Mouse (Mus musculus): ENCODE measurements around the gene Brms1. TPM values are rescaled to one million over a fixed set of nuclear protein-coding genes. Genes with fewer than 3 reads are reported as not detected.
A peak's percentile ranks its signal among the peaks of the same experiment; 100 is the strongest.

The Brms1 gene
- total and polyA plus RNA-seq, 2 experiments from 2014 or later: 1.9 to 20.4 TPM

- Histone ChIP-seq H3K9me3 (replicated peaks; ENCODE audit: control insufficient read depth, low read length) (no peaks in the 10 kb centered on the region), H3K27ac (ENCODE audit: low read depth) (no peak overlapping the region), H3K4me3 (ENCODE audit: low read depth, low read length) (no peak overlapping the region), H3K9ac (replicated peaks; ENCODE audit: low read depth, low read length) (no peak overlapping the region), H3K4me1 (ENCODE audit: control insufficient read depth, insufficient read depth) (peaks cover 10% of the 10 kb centered on the region), H3K27me3 (ENCODE audit: control insufficient read depth, insufficient read depth, low read length) (peaks cover 14% of the 10 kb centered on the region; the same call in 1 of the 2 replicates), H3K36me3 (replicated peaks; ENCODE audit: control insufficient read depth, insufficient read depth, low read length) (peaks cover 44% of the 10 kb centered on the region), H3K4me2 (ENCODE audit: low read depth, low read length) (no peak overlapping the region)
- TF ChIP-seq CTCF (IDR thresholded peaks at IDR 0.05; ENCODE audit: low read depth) (no peak), EP300 (IDR thresholded peaks at IDR 0.05; ENCODE audit: low read depth) (no peak)
- WGBS: 93% methylated on average over 6 of the region's 6 CpGs
- DNase-seq (ENCODE audit: low spot score): no peak
- no peak for ATAC-seq (ENCODE audit: insufficient read depth, low read depth)
These were observed 8.2 kb downstream of the Brms1 start for GRCm38 (mm10) chr19:5049325-5049724.

- H3K4me1 ChIP-seq (ENCODE audit: control insufficient read depth, insufficient read depth): peaks cover 10% of the 10 kb centered on the region
- H3K27ac ChIP-seq (ENCODE audit: low read depth): peak within 1 kb of the TSS; percentile 46
- H3K4me3 ChIP-seq (ENCODE audit: low read depth, low read length): peak within 1 kb of the TSS; percentile 29
- peak within 1 kb of the TSS; percentile 51 for H3K4me2 ChIP-seq (ENCODE audit: low read depth, low read length)
- H3K27me3 ChIP-seq (ENCODE audit: control insufficient read depth, insufficient read depth, low read length): peaks cover 17% of the 10 kb centered on the region; the same call in 1 of the 2 replicates
- WGBS: 20% methylated on average over 14 of the region's 14 CpGs
- no peak within 1 kb of the TSS for H3K9ac ChIP-seq (replicated peaks; ENCODE audit: low read depth, low read length)
- ATAC-seq (ENCODE audit: insufficient read depth, low read depth): peak; percentile 79
- H3K9me3 ChIP-seq (replicated peaks; ENCODE audit: control insufficient read depth, low read length): no peaks in the 10 kb centered on the region
- peak; percentile 70 for DNase-seq (ENCODE audit: low spot score)
- H3K36me3 ChIP-seq (replicated peaks; ENCODE audit: control insufficient read depth, insufficient read depth, low read length): peaks cover 44% of the 10 kb centered on the region
- TF ChIP-seq EP300 (IDR thresholded peaks at IDR 0.05; ENCODE audit: low read depth) (no peak), CTCF (IDR thresholded peaks at IDR 0.05; ENCODE audit: low read depth) (peak; percentile 48)
These were observed 9.1 kb downstream of the Brms1 start, which contains the start of gene Rin1 for GRCm38 (mm10) chr19:5050047-5050905. Gene Rin1, plus strand, starts transcription at chr19:5050481.

- no peak overlapping the region for H3K9ac ChIP-seq (replicated peaks; ENCODE audit: low read depth, low read length)
- ATAC-seq (ENCODE audit: insufficient read depth, low read depth) (peak; percentile 22), DNase-seq (ENCODE audit: low spot score) (no peak)
- WGBS: 5% methylated on average over 17 of the region's 17 CpGs
- peak overlapping the region; percentile 29 for H3K4me3 ChIP-seq (ENCODE audit: low read depth, low read length)
- peak overlapping the region; percentile 51 for H3K4me2 ChIP-seq (ENCODE audit: low read depth, low read length)
- TF ChIP-seq EP300 (IDR thresholded peaks at IDR 0.05; ENCODE audit: low read depth) (no peak), CTCF (IDR thresholded peaks at IDR 0.05; ENCODE audit: low read depth) (no peak)
- peak overlapping the region; percentile 46 for H3K27ac ChIP-seq (ENCODE audit: low read depth)
- peaks cover 38% of the 10 kb centered on the region for H3K36me3 ChIP-seq (replicated peaks; ENCODE audit: control insufficient read depth, insufficient read depth, low read length)
- H3K27me3 ChIP-seq (ENCODE audit: control insufficient read depth, insufficient read depth, low read length): peaks cover 17% of the 10 kb centered on the region; the same call in 1 of the 2 replicates
- peaks cover 10% of the 10 kb centered on the region for H3K4me1 ChIP-seq (ENCODE audit: control insufficient read depth, insufficient read depth)
- no peaks in the 10 kb centered on the region for H3K9me3 ChIP-seq (replicated peaks; ENCODE audit: control insufficient read depth, low read length)
These were observed 9.9 kb downstream of the Brms1 start for GRCm38 (mm10) chr19:5051031-5051430.

- no peak overlapping the region for H3K27ac ChIP-seq (ENCODE audit: low read depth)
- WGBS: 56% methylated on average over 3 of the region's 3 CpGs
- peaks cover 10% of the 10 kb centered on the region for H3K4me1 ChIP-seq (ENCODE audit: control insufficient read depth, insufficient read depth)
- no peaks in the 10 kb centered on the region for H3K9me3 ChIP-seq (replicated peaks; ENCODE audit: control insufficient read depth, low read length)
- peaks cover 33% of the 10 kb centered on the region for H3K36me3 ChIP-seq (replicated peaks; ENCODE audit: control insufficient read depth, insufficient read depth, low read length)
- DNase-seq (ENCODE audit: low spot score): no peak
- H3K4me3 ChIP-seq (ENCODE audit: low read depth, low read length): peak overlapping the region; percentile 29
- peak overlapping the region; percentile 51 for H3K4me2 ChIP-seq (ENCODE audit: low read depth, low read length)
- TF ChIP-seq EP300 (IDR thresholded peaks at IDR 0.05; ENCODE audit: low read depth) (no peak), CTCF (IDR thresholded peaks at IDR 0.05; ENCODE audit: low read depth) (no peak)
- no peak for ATAC-seq (ENCODE audit: insufficient read depth, low read depth)
- H3K27me3 ChIP-seq (ENCODE audit: control insufficient read depth, insufficient read depth, low read length): peaks cover 17% of the 10 kb centered on the region; the same call in 1 of the 2 replicates
- no peak overlapping the region for H3K9ac ChIP-seq (replicated peaks; ENCODE audit: low read depth, low read length)
These were observed 10.4 kb downstream of the Brms1 start for GRCm38 (mm10) chr19:5051515-5051914.

- TF ChIP-seq CTCF (IDR thresholded peaks at IDR 0.05; ENCODE audit: low read depth) (no peak), EP300 (IDR thresholded peaks at IDR 0.05; ENCODE audit: low read depth) (no peak)
- Histone ChIP-seq H3K27ac (ENCODE audit: low read depth) (no peak overlapping the region), H3K9ac (replicated peaks; ENCODE audit: low read depth, low read length) (no peak overlapping the region), H3K4me3 (ENCODE audit: low read depth, low read length) (no peak overlapping the region), H3K4me1 (ENCODE audit: control insufficient read depth, insufficient read depth) (peaks cover 10% of the 10 kb centered on the region), H3K36me3 (replicated peaks; ENCODE audit: control insufficient read depth, insufficient read depth, low read length) (peaks cover 25% of the 10 kb centered on the region), H3K27me3 (ENCODE audit: control insufficient read depth, insufficient read depth, low read length) (peaks cover 17% of the 10 kb centered on the region; the same call in 1 of the 2 replicates), H3K4me2 (ENCODE audit: low read depth, low read length) (peak overlapping the region; percentile 5; the same call in 1 of the 2 replicates), H3K9me3 (replicated peaks; ENCODE audit: control insufficient read depth, low read length) (no peaks in the 10 kb centered on the region)
- no peak for DNase-seq (ENCODE audit: low spot score)
- 39% methylated on average over 25 of the region's 25 CpGs for WGBS
- ATAC-seq (ENCODE audit: insufficient read depth, low read depth): no peak
These were observed 11.1 kb downstream of the Brms1 start for GRCm38 (mm10) chr19:5052166-5052822.

Measured in heart, postnatal 0 days (tissue).